Mouse (Mus musculus) stomach, adult 2 months (tissue): ENCODE measurements around the gene Ksr2. TPM values are rescaled to one million over a fixed set of nuclear protein-coding genes. Genes with fewer than 3 reads are reported as not detected.

Source experiments
- polyA plus RNA-seq: library from polyadenylated mRNA; depleted of rRNA; stranded (reverse); fragments of >200 nt; gene quantifications from 2 replicates; pipeline ENCODE4 v1.2.3, GENCODE M21; 2012; rRNA removed

The Ksr2 gene
- polyA plus RNA-seq = 0.05 and 0.11 TPM in 2 replicates

GRCm38 (mm10) chr5:117413507-117414501, at the start of gene Ksr2:
TSS of gene Ksr2 (plus strand) at chr5:117414000.

DNA sequence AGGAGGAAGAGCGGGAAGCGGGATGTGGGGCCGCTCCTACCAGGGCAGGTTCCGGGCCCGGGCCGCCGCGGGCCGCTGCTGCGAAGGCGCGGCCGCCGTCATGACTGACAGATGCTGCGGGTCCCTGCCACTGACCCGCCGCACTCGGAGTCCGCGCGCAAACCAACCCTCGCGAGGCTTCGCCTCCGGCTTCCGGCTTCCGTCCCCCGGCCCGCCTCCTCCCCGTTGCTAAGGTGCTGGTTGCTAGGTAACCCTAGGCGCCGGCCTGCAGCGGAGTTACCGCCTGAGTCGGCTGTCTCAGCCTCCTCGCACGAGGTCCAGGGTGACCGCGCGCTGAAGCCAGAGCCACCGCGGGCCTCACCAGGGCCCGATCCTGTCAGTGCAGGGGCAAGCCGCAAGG, 24.9 kb upstream of the Ksr2 start, which contains the start of gene Rfc5:
Gene Rfc5, minus strand, starts transcription at position 171 of the 400 bp plus-strand sequence.

DNA sequence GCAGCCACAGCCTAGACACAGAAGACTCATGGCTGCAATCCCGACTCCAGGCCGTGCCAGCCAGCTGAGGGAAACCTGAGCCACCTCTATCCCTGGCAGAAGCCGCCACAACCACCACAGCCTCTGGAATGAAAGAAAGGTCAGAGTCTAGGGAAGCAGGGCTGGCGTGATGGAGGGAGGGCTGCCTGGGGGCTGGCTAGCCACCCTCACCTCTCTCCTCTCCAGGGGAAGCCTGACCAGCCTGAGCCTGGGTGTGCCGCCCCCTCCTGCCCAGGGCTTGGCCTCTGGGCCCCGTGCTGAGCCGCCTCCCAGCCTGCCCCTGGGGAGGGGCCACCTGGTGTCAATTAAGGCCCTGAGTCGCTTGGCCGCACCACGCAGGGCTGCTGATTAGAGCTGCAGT, 366.9 kb downstream of the Ksr2 start, which contains the start of gene Nos1:
Gene Nos1, plus strand, starts transcription at position 352 of the 400 bp plus-strand sequence.

Other genes with a start within 250 kb of the Ksr2 start
- gene Pebp1, start 126.4 kb upstream of the Ksr2 start, polyA plus RNA-seq = 275 and 607 TPM in 2 replicates
- gene Vsig10, start 94.9 kb upstream of the Ksr2 start, polyA plus RNA-seq = 11.9 and 16.3 TPM in 2 replicates
- gene Wsb2, start 56.7 kb upstream of the Ksr2 start, polyA plus RNA-seq = 61.3 and 79.8 TPM in 2 replicates
- gene Rfc5, start 25.0 kb upstream of the Ksr2 start, polyA plus RNA-seq = 6.5 and 9.4 TPM in 2 replicates